Mouse (Mus musculus) common myeloid progenitor, adult 5-6 weeks (primary cell): Measurements from ENCODE around the gene Rbm42. TPM values are rescaled to one million over a fixed set of nuclear protein-coding genes. Genes with fewer than 3 reads are reported as not detected.
A peak's percentile ranks its signal among the peaks of the same experiment; 100 is the strongest.

Experiments
- ATAC-seq: replicated peaks from 2 replicates; pipeline ENCODE4 v1.8.0; 2016; ENCODE audit warnings: low read depth, mild to moderate bottlenecking, moderate TSS enrichment, inconsistent platforms; ENCODE audit not compliant: poor library complexity, severe bottlenecking
- total RNA-seq: library from RNA; stranded (forward); fragments of 200-1000, 187-1606 nt; gene quantifications from 2 replicates; pipeline ENCODE4 v1.2.3, GENCODE M21; 2017

Rbm42 gene
- total RNA-seq = 39.4 and 47.8 TPM in 2 replicates

DNA sequence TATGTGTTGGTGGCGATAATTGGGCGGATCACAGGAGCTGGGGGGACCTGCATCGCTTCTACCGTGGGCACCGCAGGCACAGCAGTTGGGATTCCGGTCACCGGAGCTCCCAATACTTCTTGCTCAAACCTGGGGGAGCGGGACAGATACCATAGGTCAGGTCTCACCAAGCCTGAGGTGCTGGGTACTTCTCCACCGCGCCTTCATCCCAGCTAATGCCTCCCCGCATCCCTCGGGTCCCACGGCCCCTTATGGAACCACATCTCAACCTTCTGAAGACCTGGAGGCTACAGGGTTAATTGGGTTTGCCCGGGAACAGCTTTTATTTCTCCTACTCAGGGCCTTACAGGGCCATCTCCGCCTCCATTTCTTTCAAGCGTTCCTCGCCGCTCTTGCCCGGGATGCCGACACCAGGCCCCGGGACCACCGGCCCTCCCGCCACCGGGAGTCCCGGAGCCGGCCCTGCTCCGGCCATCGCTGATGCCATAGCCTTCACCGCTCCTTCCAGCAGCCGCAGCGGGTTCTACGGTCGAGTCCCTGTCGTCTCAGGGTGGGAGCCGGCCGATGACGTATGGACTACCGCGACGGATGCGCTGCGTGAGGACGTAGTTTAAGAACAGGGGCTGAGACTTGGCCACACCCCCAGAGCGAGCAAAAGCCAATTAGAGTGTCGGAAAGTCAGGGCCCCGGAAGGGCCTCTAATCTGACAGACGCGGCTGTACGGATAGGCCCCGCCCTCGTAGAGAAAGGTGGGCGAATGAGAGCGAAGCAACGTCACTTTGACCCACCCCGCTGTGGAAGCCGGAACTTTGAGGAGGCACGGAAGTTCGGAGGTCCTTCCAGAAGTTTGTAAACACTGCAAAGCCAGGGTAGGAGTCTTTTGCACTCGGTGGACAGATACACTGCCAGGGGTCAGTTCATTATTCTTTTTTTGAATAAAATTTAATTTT is at the start of gene Rbm42:
TSS of gene Rbm42 (minus strand) at position 727 of the 950 bp plus-strand sequence.
- peak; percentile 100 for ATAC-seq

DNA sequence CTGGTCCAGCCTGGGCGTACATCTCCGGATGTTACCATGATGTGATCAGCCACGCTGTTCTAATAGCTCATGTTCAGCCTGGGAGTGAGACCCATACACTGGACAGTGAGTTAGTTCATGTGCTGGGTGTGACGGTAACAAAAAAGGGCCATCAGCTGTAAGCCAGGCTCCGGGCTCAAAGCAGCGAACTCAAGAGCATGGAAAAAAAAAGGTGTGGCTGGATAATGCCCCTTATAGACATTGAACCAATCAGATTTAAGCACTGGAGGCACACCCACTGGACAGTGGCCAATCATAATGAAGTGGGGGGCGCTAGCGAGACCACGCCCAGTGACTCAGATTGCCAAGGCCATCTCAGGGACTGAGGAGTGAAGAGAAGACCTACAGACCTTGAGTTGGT is 48.5 kb upstream of the Rbm42 start, which contains the start of gene 2200002J24Rik:
TSS of gene 2200002J24Rik (plus strand) at position 338 of the 400 bp plus-strand sequence.
- ATAC-seq = peak; percentile 54; the same call in 1 of the 2 replicates

DNA sequence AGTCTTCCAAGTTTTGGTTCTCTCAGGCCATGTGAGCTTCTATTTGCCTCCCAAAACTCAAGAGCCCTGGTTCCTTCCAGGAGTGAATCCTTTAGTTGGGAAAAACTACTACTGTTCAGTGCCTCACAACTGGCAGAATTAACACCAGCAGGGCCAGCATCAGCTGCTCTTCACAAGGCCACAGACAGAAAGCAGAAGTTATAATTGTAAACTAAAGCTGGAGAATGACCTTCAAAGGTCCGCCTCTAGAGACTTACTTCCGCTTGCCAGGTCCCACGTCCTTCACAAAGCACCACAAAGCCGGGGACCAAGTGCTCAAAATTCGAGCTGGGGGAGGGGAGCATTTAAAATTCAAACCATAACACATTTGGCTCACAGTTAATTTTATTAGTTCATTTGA is 48.0 kb upstream of the Rbm42 start:
- peak; percentile 95 for ATAC-seq

DNA sequence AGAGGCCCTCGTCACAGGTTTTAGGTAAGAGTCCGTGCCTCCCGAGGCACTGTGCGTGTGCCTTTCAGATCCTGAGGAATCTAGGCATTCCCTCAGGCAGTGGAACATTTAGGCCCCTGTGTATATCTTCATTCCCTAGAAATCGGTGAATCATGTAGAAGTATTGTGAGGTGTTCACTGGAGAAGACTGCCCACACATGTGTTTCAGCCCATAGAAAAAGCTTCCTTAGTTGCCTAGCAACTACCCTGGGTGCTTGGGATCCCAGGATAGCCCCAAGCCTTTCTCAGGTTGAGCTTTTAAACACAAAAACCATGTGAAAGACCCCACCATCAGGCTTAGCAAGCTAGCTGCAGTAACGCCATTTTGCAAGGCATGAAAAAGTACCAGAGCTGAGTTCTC is 38.2 kb upstream of the Rbm42 start:
- no peak for ATAC-seq

DNA sequence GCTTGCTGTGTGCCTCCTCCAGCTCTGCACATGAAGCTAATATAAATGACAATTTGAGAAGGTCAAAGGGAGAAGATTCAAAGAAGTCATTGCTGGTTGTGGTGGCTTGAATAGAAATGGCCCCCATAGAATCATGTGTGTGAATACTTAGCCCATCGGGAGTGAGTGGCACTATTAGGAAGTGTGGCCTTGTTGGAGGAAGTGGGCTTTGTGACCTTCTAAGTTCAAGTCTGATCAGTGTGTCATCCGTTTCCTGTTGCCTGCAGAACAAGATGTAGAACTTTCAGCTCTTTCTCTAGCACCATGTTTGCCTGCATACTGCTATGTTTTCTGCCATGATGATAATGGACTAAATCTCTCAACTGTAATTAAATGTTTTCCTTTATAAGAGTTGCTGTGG is 33.3 kb upstream of the Rbm42 start:
- no peak for ATAC-seq

DNA sequence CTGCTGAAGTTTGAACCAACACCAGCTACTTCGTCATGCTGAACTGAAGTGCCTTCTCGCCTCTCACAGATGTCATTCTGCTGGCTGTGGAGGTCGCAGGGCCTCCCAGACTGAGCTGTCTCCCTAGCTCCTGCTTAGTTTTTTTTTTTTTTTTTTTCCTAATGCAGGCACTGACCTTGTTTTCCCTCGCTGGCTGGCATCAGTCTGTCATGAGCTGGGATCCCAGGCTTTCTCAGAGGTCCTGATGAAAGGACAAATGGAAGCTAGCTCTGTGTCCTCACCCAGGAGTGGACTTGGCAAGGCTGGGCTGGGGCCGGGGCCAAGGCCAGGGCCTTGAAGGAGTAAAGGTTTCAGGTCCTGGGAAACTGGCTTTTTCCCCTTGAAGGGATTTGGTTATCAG is 31.8 kb upstream of the Rbm42 start:
- no peak for ATAC-seq

DNA sequence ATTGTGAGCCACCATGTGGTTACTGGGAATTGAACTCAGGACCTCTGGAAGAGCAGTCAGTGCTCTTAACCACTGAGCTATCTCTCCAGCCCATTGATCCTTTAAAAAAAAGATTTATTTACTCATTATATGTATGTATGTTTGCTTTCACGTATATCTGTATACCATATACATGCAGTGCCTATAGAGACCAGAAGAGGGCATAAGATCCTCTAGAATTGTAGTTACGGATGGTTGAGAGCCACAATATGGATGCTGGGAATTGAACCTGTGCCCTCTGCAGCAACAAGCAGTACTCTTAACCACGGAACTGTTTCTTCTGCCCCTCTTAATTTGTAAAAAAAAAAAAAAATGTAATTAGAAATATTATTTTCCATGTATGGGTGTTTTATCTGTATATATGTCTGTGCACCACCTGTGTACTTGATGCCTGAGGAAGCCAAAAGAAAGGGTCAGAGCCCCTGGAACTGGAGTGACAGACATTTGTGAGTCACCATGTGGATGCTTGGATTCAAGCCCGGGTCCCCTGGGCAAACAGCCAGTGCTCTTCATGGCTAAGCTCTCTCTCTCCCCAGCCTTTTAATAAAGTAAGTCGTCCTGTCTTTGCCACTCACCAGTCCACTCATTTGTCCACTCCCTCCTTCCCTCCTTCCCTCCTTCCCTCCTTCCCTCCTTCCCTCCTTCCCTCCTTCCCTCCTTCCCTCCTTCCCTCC is 28.3 kb upstream of the Rbm42 start:
- ATAC-seq = no peak

DNA sequence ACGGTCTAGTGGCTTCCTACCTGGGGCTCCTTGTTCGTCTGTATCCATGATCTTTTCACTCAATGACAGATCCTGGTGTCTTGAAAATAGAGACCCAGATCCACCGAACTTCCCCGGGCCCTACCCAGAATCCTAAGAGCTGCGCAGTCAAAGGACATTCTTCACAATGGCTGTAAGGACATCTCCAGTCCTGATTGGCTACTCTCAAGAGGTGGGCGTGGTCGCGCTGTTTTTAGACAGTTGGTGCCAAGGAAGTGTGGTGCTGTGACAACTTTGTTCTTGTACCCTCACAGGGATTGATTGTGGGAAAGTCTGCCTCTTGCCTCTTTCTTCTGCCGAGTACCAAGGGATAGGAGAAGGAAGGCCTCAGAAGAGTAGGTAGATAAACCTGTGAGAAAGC is 21.4 kb upstream of the Rbm42 start, which contains the start of gene Pmis2:
TSS of gene Pmis2 (minus strand) at position 126 of the 400 bp plus-strand sequence.
- no peak for ATAC-seq

DNA sequence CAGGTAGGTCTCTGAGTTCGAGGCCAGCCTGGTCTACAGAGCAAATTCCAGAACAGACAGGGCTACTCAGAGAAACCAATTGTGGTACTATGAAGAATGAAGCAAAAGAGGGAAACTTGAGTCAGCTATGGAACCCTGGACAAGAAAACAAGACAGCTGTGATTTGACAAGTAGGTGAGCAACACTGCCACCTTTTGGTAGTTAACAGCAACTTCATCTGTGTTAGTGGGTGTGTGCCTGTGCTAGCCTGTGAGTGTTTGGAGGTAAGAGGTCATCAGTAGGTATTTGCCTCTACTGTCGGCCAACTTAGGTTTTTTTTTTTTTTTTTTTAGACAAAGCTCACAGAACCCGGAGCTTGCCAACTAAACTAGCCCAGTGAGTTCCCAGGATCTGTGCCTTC is 19.1 kb upstream of the Rbm42 start:
- ATAC-seq = peak; percentile 43; the same call in 1 of the 2 replicates

DNA sequence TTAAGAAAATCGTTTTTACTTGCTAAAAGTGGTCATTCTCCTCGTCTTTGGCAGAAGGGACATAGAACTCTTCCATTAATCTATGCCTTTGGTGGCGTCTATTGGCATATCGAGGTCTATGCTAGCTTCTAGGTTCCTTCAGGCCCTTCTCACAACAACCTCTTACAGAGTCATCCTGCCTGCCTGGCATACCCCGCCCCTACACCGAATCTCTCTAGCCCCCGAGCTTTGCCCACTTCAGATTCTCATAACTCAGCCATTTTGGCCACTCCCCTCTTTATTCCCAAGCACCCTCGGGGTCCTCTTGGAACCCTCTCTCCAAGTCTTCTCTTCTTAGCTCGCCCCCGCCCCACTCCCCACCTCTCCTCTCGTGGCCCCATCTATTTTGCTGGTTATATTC is 15.2 kb upstream of the Rbm42 start:
- ATAC-seq = peak; percentile 22; the same call in 1 of the 2 replicates

DNA sequence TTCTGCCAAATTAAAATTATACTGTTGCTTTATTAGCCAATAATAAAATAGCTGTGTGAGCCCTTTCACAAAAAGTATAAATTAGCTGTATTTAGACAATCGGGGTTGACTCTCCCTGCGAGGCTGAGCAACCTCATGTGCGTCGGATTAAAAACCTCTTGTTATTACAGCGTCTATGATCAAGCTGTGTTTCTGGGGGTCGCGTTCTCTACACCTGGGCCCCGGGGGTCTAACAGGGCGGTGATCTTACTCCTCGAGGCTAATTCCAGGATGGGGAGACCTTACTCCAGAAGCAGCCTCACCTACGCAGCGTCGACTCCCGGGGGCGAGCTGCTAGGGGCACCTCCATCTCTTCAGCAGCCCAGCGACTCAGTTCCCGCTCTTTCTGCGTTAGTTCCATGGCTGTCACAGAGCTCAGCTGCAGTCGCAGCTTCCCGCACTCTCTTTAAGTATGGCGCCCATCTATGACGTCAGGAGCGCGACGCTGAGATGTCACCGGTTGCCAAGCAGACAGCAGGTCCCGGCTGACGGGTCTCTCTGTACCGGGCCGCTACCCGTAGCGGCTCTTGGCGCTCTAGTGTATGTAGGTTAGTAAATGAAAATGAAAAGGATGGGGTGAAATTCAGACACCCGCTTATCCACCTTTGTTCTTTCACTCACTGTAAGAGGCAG is 14.5 kb upstream of the Rbm42 start, which contains the start of gene Haus5:
TSS of gene Haus5 (minus strand) at position 466 of the 672 bp plus-strand sequence.
- peak; percentile 98 for ATAC-seq

DNA sequence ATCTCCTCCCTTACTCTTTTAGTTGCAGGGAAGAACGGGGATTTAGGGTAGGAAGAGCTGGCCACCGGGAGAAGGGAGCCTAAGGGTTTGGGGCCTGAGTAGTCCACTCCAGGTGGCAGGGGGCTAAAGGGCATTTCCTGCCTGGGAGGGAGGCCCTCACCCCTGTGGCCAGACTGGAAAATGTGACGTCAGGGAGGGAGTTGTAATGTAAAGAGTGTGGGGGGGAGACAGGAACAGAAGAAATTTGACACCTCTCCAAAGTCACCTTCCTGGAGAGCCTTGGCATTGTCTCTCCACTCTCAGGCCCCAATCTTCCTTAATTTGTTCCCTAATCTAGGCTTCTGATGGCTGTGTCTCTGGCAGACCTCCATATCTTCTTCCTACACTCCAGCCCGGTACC is 11.0 kb downstream of the Rbm42 start:
- no peak for ATAC-seq

DNA sequence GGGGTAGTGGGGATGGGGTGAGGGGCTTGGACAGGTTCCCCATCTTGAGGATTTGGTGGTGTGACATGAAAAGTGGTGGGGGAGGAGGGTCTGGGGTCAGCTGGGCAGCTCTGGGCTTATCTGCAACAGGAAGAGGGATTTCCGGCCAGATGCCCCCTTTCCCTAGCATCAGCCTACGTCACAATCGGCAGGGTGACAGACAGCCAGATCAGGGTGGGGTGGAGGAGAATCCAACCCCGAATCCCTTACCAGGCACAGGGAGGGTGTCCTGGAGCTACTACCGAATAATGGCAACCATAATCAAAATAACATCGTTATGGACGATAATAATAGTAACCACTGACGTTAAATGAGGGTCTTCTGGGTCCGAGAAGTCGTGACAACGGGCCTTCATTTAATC is 13.7 kb downstream of the Rbm42 start:
- 0 out of 2 replicates have a peak, but pooled peaks have one; percentile 15 for ATAC-seq

DNA sequence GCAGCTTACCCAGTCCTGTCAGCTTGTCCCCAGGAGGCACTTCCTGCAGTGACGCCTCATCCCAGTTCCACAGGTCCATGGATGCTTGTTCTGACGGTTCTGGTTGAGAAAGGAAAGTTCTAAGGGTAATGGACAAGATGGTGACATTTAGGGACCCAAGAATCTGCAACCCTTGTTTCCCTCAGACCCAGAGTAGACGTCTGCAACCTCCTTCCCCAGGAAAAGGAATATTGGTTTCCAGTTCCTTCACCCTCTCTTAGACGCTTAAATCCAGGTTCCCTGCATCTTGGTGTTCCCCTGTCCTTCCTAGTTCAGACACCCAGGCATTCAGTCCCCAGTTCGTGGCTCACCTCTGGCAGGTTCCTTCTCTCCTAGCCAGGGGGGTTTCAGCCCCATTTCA is 14.4 kb downstream of the Rbm42 start, which contains the start of gene Etv2:
TSS of gene Etv2 (minus strand) at position 101 of the 400 bp plus-strand sequence.
- no peak for ATAC-seq

DNA sequence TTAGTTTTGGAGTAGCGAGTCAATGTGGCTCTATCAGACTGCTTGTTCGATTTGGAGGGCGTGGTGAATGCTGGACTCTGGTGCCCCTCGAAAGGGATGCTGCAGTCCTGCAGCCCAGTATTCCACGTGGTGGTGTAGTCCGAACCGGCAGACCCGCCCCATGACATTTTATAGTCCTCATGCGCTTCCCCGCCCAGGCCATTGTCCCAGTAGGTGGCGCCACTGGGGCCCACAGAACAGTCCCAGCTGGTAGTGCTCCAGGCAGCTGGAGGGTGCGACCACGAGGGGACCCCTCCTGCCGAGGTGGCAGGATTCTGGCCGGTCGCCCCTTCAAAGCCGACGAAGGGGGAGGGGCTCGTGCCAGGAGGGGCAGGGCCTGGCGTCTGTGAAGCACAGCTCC is 15.5 kb downstream of the Rbm42 start:
- peak; percentile 73 for ATAC-seq

DNA sequence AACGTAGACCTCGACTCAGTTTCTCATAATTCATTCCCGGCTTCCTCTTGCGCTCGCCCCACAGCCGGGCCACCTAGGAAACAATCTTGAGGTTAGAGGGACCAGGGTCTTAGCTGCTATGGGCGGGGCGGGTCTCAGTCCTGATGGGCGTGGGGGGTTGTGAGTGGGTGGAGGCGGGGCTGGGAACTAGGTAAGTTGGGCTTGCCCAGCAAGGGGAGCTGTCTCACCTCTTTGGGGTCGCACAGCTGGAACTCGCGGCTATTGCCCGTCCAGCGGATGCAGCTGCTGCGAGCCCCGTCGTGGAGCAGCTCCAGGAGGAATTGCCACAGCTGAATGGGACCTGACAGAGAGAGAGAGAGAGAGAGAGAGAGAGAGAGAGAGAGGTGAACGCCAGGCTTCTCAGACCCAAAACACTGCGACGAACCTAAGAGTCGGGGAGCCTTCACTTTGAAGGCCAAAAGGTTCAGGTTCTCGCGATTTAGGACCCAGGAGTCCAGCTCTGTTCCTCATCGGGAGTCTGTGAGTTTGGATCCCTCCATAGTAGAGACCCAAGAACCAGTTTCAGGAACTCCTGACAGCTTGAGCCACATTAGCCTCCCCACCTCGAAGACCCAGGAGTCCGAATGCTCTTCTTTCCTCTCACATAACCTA is 16.2 kb downstream of the Rbm42 start:
- peak; percentile 19; the same call in 1 of the 2 replicates for ATAC-seq

DNA sequence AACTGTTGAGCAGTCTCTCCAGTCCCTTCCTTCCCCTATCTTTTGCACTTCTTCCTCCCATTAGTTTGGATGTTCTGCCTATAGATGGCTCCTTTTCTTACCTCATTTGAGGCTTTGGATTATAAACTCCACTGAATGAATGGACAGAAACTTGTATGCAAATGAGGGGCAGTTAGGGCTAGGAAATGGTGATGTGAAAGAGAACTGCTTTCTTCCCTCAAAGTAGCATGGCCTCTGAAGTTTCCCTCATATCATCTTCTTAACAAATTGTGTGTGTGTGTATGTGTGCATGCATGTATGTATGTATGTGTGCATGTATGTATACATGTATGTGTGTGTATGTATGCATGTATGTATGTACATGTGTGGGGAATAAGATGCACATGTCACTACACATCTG is 21.1 kb downstream of the Rbm42 start:
- ATAC-seq = no peak

DNA sequence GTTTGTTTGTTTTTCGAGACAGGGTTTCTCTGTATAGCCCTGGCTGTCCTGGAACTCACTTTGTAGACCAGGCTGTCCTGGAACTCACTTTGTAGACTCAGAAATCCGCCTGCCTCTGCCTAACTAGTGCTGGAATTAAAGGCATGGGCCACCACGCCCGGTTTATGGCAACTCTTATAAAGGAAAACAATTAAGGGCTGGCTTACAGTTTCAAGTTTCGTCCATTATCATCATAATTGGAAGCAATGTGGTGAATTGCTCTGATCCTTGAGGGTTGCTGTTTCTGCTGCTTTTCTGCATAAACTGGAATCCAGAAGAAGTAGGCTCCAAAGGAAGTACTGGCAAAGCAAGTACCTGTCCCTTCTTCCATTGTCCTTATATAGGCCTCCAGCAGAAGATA is 23.5 kb downstream of the Rbm42 start:
- no peak for ATAC-seq

DNA sequence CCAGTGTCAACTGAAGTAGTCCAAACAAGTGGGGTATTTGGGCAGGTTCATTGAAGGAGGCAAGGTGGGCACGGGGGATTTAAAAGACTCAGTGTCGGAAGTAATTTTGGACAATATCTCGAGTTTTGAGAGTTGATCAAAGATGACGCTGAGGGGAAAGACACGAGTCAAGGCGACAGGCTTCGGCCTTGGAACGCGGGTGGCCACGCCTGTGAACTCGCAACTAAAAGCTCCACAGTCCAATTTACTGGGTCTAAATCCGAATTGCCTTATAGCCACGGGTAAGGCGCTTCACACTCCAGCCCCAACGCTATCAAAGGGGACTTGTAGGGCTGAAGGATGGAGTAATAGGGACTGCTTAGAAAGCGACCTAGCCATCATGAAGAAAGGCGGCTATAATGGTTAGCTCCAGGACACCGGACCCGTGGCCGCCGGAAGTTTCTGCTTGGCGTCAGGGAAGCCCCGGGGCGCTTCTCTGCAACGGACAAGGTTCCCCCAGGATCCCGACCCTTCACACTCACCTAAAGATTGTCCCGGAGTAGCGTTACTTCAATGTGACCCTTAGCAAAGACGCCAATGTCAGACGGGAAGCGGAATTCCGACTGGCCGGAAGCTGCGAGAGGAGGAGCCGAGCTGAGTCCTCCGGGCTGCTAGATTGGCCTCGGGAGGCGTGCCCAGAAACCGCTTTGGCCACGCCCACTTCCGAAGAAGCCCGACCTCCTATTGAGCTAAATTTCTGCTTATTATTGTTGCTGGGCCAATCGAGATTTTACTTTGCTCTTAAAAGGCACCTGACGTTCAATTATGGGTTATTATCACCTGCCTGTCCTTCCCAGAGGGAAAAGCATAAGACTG is 24.4 kb downstream of the Rbm42 start, which contains the start of gene Cox6b1:
TSS of gene Cox6b1 (minus strand) at position 622 of the 855 bp plus-strand sequence.
- ATAC-seq = peak; percentile 97
